Mouse (Mus musculus): ENCODE data around the gene Xpo4. TPM values are rescaled to one million over a fixed set of nuclear protein-coding genes. Genes with fewer than 3 reads are reported as not detected.

Gene Xpo4
- polyA plus RNA-seq, 1 experiment from 2014 or later = 10.5 TPM

DNA sequence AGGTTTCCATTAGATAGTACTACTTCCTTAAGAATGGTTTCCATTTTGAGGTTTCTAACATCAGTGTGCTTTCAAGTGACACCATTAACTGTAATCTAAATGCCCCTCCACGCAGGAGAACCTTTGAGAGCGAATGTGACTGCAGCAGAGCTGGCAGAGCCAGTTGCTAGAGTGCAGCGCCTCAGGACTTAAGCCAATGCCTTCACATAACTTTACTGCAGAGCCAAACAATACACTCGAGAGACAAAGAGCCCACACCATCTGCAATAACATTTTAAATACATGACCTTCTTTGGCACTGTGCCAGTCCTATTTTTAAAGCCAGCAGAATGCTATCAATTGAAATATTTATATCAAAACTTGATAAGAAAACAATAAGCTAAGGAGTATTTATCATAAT lies 35.6 kb downstream of the Xpo4 start:
- Histone ChIP-seq H3K27ac (ENCODE audit: low read length) (no peak overlapping the region), H3K9ac (ENCODE audit: low read depth, low read length) (no peak overlapping the region), H3K4me2 (ENCODE audit: low read length) (no peak overlapping the region), H3K27me3 (ENCODE audit: control insufficient read depth, insufficient read depth, low read depth, low read length) (no peaks in the 10 kb centered on the region), H3K4me3 (ENCODE audit: low read depth, low read length) (no peak overlapping the region), H3K4me1 (ENCODE audit: control insufficient read depth, insufficient read depth, low read length) (no peaks in the 10 kb centered on the region), H3K36me3 (ENCODE audit: control insufficient read depth, insufficient read depth, low read length) (peaks cover 12% of the 10 kb centered on the region), H3K9me3 (replicated peaks; ENCODE audit: control insufficient read depth, low read length, poor library complexity, severe bottlenecking) (no peaks in the 10 kb centered on the region)
- ATAC-seq = no peak
- WGBS = 69% methylated on average over 4 of the region's 4 CpGs

GRCm38 (mm10) chr14:57622934-57623333 lies 42.3 kb downstream of the Xpo4 start:
- no peak for ATAC-seq
- Histone ChIP-seq H3K27ac (ENCODE audit: low read length) (no peak overlapping the region), H3K4me1 (ENCODE audit: control insufficient read depth, insufficient read depth, low read length) (peaks cover 2% of the 10 kb centered on the region; the same call in 1 of the 2 replicates)

DNA sequence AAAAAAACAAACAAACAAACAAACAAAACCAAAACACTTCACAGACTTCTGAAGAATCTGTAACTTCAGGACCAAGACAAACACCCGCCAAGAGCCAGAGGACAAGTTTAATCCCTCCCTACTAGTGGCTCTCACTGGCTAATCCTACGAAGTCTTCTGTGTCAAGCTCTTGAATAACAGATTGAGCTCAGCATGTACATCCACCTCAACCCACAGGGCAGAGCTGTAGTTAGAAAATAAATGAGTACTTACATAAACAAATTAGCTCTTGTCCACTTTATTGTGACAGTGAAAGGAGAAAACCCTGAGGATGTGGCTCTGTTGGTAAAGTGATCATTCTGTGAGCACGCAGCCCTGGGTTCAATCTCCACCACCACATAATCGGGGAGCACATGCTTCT lies 43.5 kb downstream of the Xpo4 start:
- peaks cover 2% of the 10 kb centered on the region; the same call in 1 of the 2 replicates for H3K4me1 ChIP-seq (ENCODE audit: control insufficient read depth, insufficient read depth, low read length)
- H3K9me3 ChIP-seq (replicated peaks; ENCODE audit: control insufficient read depth, low read length, poor library complexity, severe bottlenecking) = no peaks in the 10 kb centered on the region
- H3K4me2 ChIP-seq (ENCODE audit: low read length) = no peak overlapping the region
- no peak for ATAC-seq
- 45% methylated on average over 4 of the region's 4 CpGs for WGBS
- no peak overlapping the region for H3K4me3 ChIP-seq (ENCODE audit: low read depth, low read length)
- peaks cover 9% of the 10 kb centered on the region for H3K36me3 ChIP-seq (ENCODE audit: control insufficient read depth, insufficient read depth, low read length)
- no peaks in the 10 kb centered on the region for H3K27me3 ChIP-seq (ENCODE audit: control insufficient read depth, insufficient read depth, low read depth, low read length)
- no peak overlapping the region for H3K27ac ChIP-seq (ENCODE audit: low read length)
- H3K9ac ChIP-seq (ENCODE audit: low read depth, low read length) = no peak overlapping the region

More at GRCm38 (mm10) chr14:57622934-57623333, 42.3 kb downstream of the Xpo4 start:
- H3K36me3 ChIP-seq (ENCODE audit: control insufficient read depth, insufficient read depth, low read length) = peaks cover 12% of the 10 kb centered on the region
- no peak overlapping the region for H3K4me3 ChIP-seq (ENCODE audit: low read depth, low read length)
- H3K4me2 ChIP-seq (ENCODE audit: low read length) = no peak overlapping the region
- H3K9ac ChIP-seq (ENCODE audit: low read depth, low read length) = no peak overlapping the region
- H3K9me3 ChIP-seq (replicated peaks; ENCODE audit: control insufficient read depth, low read length, poor library complexity, severe bottlenecking) = no peaks in the 10 kb centered on the region
- H3K27me3 ChIP-seq (ENCODE audit: control insufficient read depth, insufficient read depth, low read depth, low read length) = no peaks in the 10 kb centered on the region
- 85% methylated on average over 3 of the region's 3 CpGs for WGBS

- Histone ChIP-seq H3K4me3 (ENCODE audit: low read depth, low read length) (no peak overlapping the region), H3K36me3 (ENCODE audit: control insufficient read depth, insufficient read depth, low read length) (peaks cover 3% of the 10 kb centered on the region; the same call in 1 of the 2 replicates), H3K4me2 (ENCODE audit: low read length) (no peak overlapping the region), H3K27me3 (ENCODE audit: control insufficient read depth, insufficient read depth, low read depth, low read length) (no peaks in the 10 kb centered on the region), H3K27ac (ENCODE audit: low read length) (no peak overlapping the region), H3K9me3 (replicated peaks; ENCODE audit: control insufficient read depth, low read length, poor library complexity, severe bottlenecking) (no peaks in the 10 kb centered on the region), H3K4me1 (ENCODE audit: control insufficient read depth, insufficient read depth, low read length) (peaks cover 2% of the 10 kb centered on the region; the same call in 1 of the 2 replicates), H3K9ac (ENCODE audit: low read depth, low read length) (no peak overlapping the region)
- no peak for ATAC-seq
- WGBS = 44% methylated on average over 4 of the region's 4 CpGs
These were observed 44.5 kb downstream of the Xpo4 start for GRCm38 (mm10) chr14:57620598-57621236.

DNA sequence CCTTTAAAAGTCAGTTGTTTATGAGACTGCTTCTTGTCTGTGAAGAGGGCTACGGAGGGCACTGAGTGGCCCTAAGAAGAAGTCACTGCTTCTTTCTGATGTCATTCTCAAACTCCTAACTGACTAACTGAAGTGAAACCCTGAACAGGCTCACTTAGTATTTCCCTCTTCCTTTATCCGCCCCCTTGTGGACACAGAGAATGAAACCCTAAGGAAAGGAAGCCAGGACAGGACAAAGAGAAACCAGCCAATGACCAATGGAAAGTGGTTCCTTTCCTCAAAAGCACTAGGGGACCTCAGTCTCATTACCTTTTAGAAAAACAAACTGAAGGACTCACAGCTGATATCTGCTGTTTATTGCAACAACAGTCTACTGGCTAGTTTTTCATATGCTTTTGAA lies 45.7 kb downstream of the Xpo4 start:
- WGBS = 48% methylated on average over 2 of the region's 2 CpGs
- Histone ChIP-seq H3K4me3 (ENCODE audit: low read depth, low read length) (no peak overlapping the region), H3K4me2 (ENCODE audit: low read length) (no peak overlapping the region), H3K27me3 (ENCODE audit: control insufficient read depth, insufficient read depth, low read depth, low read length) (no peaks in the 10 kb centered on the region), H3K9ac (ENCODE audit: low read depth, low read length) (no peak overlapping the region), H3K36me3 (ENCODE audit: control insufficient read depth, insufficient read depth, low read length) (no peaks in the 10 kb centered on the region), H3K27ac (ENCODE audit: low read length) (no peak overlapping the region), H3K9me3 (replicated peaks; ENCODE audit: control insufficient read depth, low read length, poor library complexity, severe bottlenecking) (no peaks in the 10 kb centered on the region), H3K4me1 (ENCODE audit: control insufficient read depth, insufficient read depth, low read length) (peaks cover 2% of the 10 kb centered on the region; the same call in 1 of the 2 replicates)
- ATAC-seq = no peak

- H3K9me3 ChIP-seq (replicated peaks; ENCODE audit: control insufficient read depth, low read length, poor library complexity, severe bottlenecking) = no peaks in the 10 kb centered on the region
- peaks cover 2% of the 10 kb centered on the region; the same call in 1 of the 2 replicates for H3K4me1 ChIP-seq (ENCODE audit: control insufficient read depth, insufficient read depth, low read length)
- no peak overlapping the region for H3K9ac ChIP-seq (ENCODE audit: low read depth, low read length)
- ATAC-seq = no peak
- no peaks in the 10 kb centered on the region for H3K27me3 ChIP-seq (ENCODE audit: control insufficient read depth, insufficient read depth, low read depth, low read length)
- H3K4me2 ChIP-seq (ENCODE audit: low read length) = no peak overlapping the region
- no peak overlapping the region for H3K27ac ChIP-seq (ENCODE audit: low read length)
- WGBS = 98% methylated on average over 1 of the region's 1 CpGs
- H3K4me3 ChIP-seq (ENCODE audit: low read depth, low read length) = no peak overlapping the region
- H3K36me3 ChIP-seq (ENCODE audit: control insufficient read depth, insufficient read depth, low read length) = no peaks in the 10 kb centered on the region
These were observed 47.6 kb downstream of the Xpo4 start for GRCm38 (mm10) chr14:57617675-57618074.

DNA sequence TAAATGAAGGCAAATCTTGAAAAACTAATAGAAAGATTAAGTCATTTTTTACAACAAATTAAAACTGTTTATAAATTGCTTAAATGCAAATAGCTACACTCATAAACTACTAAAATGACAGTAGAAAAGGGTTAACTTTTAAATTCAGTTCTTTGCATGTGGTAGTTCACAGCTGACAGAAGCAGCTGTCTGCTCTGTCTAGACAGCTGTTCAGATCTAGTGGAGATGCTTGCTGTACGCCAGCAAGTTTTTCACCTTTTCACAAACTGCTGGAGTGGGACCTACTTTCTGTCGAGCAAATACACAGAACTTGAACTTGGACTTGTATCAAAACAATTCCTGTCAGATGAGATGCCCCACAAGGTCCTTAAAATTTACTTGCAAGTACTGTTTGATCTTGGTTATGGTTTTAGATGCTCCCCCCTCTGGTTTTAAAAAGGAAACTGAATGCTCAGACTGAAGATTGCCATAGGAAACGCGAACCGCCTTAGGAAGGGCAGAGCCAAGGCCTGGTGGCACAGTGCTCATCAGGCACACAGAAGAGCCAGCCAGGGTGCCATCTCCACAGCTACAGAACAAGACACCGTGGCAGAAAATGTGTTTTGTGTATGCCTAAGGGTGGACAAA lies 48.8 kb downstream of the Xpo4 start:
- peaks cover 2% of the 10 kb centered on the region; the same call in 1 of the 2 replicates for H3K4me1 ChIP-seq (ENCODE audit: control insufficient read depth, insufficient read depth, low read length)
- WGBS = 81% methylated on average over 6 of the region's 6 CpGs
- ATAC-seq = no peak

GRCm38 (mm10) chr14:57615828-57616227 lies 49.4 kb downstream of the Xpo4 start:
- Histone ChIP-seq H3K4me1 (ENCODE audit: control insufficient read depth, insufficient read depth, low read length) (peaks cover 2% of the 10 kb centered on the region; the same call in 1 of the 2 replicates), H3K9me3 (replicated peaks; ENCODE audit: control insufficient read depth, low read length, poor library complexity, severe bottlenecking) (no peaks in the 10 kb centered on the region), H3K27me3 (ENCODE audit: control insufficient read depth, insufficient read depth, low read depth, low read length) (no peaks in the 10 kb centered on the region), H3K36me3 (ENCODE audit: control insufficient read depth, insufficient read depth, low read length) (no peaks in the 10 kb centered on the region), H3K4me3 (ENCODE audit: low read depth, low read length) (no peak overlapping the region), H3K9ac (ENCODE audit: low read depth, low read length) (no peak overlapping the region), H3K4me2 (ENCODE audit: low read length) (no peak overlapping the region), H3K27ac (ENCODE audit: low read length) (no peak overlapping the region)
- WGBS = 78% methylated on average over 6 of the region's 6 CpGs
- no peak for ATAC-seq

More for the DNA sequence above, 48.8 kb downstream of the Xpo4 start:
- H3K9ac ChIP-seq (ENCODE audit: low read depth, low read length) = no peak overlapping the region
- H3K27ac ChIP-seq (ENCODE audit: low read length) = no peak overlapping the region
- no peak overlapping the region for H3K4me3 ChIP-seq (ENCODE audit: low read depth, low read length)
- no peaks in the 10 kb centered on the region for H3K9me3 ChIP-seq (replicated peaks; ENCODE audit: control insufficient read depth, low read length, poor library complexity, severe bottlenecking)
- no peak overlapping the region for H3K4me2 ChIP-seq (ENCODE audit: low read length)
- no peaks in the 10 kb centered on the region for H3K27me3 ChIP-seq (ENCODE audit: control insufficient read depth, insufficient read depth, low read depth, low read length)
- H3K36me3 ChIP-seq (ENCODE audit: control insufficient read depth, insufficient read depth, low read length) = no peaks in the 10 kb centered on the region

DNA sequence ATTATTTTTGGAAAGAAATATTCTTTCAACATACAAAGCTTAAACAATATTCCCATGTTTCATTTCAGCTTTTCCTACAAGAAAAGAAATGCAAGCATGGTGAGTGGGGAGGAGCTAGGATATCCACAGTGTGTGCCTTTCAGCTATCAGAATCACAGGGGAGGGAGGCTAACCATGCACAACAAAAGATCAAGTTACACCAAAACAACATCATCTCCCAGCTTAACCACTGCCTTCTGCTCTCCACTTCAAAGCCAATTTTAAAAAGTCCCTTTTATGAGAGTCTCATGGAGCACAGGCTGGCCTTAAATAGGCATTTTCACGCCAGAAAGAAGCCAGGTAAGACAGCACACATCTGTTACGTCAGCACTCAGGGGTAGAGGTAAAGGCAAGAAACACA lies 54.2 kb downstream of the Xpo4 start:
- H3K36me3 ChIP-seq (ENCODE audit: control insufficient read depth, insufficient read depth, low read length) = no peaks in the 10 kb centered on the region
- no peaks in the 10 kb centered on the region for H3K27me3 ChIP-seq (ENCODE audit: control insufficient read depth, insufficient read depth, low read depth, low read length)
- H3K4me1 ChIP-seq (ENCODE audit: control insufficient read depth, insufficient read depth, low read length) = no peaks in the 10 kb centered on the region
- no peak overlapping the region for H3K27ac ChIP-seq (ENCODE audit: low read length)
- 66% methylated on average over 2 of the region's 2 CpGs for WGBS
- no peak for ATAC-seq
- H3K9ac ChIP-seq (ENCODE audit: low read depth, low read length) = no peak overlapping the region
- no peaks in the 10 kb centered on the region for H3K9me3 ChIP-seq (replicated peaks; ENCODE audit: control insufficient read depth, low read length, poor library complexity, severe bottlenecking)
- no peak overlapping the region for H3K4me2 ChIP-seq (ENCODE audit: low read length)
- H3K4me3 ChIP-seq (ENCODE audit: low read depth, low read length) = no peak overlapping the region
